Mouse (Mus musculus) bone marrow, adult 2 months (tissue): ENCODE data around the gene Pgk1.

Source experiments
- CTCF ChIP-seq: fragments of 200-500 bp; IDR thresholded peaks from 2 replicates; pipeline ENCODE4 v1.5.1; 2011; ENCODE audit warnings: low read length, control low read depth; ENCODE audit not compliant: control insufficient read depth, insufficient read depth
- POLR2A ChIP-seq: fragments of 200-500 bp; IDR thresholded peaks from 2 replicates; pipeline ENCODE4 v1.6.1; 2011; ENCODE audit warnings: low read depth, mild to moderate bottlenecking, control low read depth, low read length, borderline replicate concordance; ENCODE audit not compliant: control insufficient read depth

DNA sequence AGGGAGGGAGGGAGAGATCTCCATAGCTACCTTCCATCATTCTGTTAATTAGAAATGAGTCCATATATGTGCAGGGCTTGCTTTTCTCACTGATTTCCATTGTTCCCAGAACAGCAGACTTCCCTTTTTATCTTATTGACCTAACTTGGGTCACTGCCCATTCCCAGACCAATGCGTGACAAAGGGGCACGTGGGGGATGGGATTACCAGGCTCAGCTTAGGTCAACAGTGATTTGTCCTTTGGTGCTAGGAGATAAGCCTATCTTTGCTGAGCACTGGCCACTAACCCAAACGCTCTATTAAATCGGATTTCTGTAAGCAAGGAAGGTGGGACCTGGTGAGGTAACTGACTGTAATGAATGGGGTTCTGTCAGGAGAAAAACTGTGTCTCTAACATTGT, 2.6 kb upstream of the Pgk1 start:
- TF ChIP-seq CTCF (no peak), POLR2A (no peak)
